Mouse (Mus musculus) embryonic facial prominence, embryonic 13.5 days (tissue): ENCODE results near the gene Mphosph10. TPM values are rescaled to one million over a fixed set of nuclear protein-coding genes. Genes with fewer than 3 reads are reported as not detected.

Source experiments
- ATAC-seq: fragments of 200-750 bp; cut with Nextera tagmentation; 2 replicates; pipeline ENCODE4 v1.8.0; 2017; ENCODE audit warnings: low read depth; ENCODE audit not compliant: insufficient number of reproducible peaks, insufficient read depth, low FRiP score, low TSS enrichment
- H3K27ac ChIP-seq: fragments of 300-500 bp; sonication (generic); 2 replicates; pipeline ENCODE4 v1.5.1; 2015; ENCODE audit warnings: moderate library complexity, mild to moderate bottlenecking, inconsistent platforms
- H3K27me3 ChIP-seq: fragments of 300-500 bp; sonication (generic); 2 replicates; pipeline ENCODE4 v1.6.1; 2015; ENCODE audit warnings: mild to moderate bottlenecking, inconsistent platforms
- H3K36me3 ChIP-seq: fragments of 300-500 bp; sonication (generic); 2 replicates; pipeline ENCODE4 v1.6.1; 2015; ENCODE audit warnings: mild to moderate bottlenecking, inconsistent platforms
- H3K4me1 ChIP-seq: fragments of 300-500 bp; sonication (generic); 2 replicates; pipeline ENCODE4 v1.6.1; 2015; ENCODE audit warnings: inconsistent platforms
- H3K4me2 ChIP-seq: fragments of 300-500 bp; sonication (generic); 2 replicates; pipeline ENCODE4 v1.6.1; 2015; ENCODE audit warnings: moderate library complexity, mild to moderate bottlenecking, inconsistent platforms
- H3K4me3 ChIP-seq: fragments of 300-500 bp; sonication (generic); 2 replicates; pipeline ENCODE4 v1.5.1; 2015; ENCODE audit warnings: mild to moderate bottlenecking, inconsistent platforms
- H3K9ac ChIP-seq: fragments of 300-500 bp; sonication (generic); 2 replicates; pipeline ENCODE4 v1.6.1; 2015; ENCODE audit warnings: mild to moderate bottlenecking, inconsistent platforms
- H3K9me3 ChIP-seq: fragments of 300-500 bp; sonication (generic); 2 replicates; pipeline ENCODE4 v1.6.1; 2016; ENCODE audit warnings: inconsistent platforms
- WGBS: fragments of 180-500 bp; shearing (Covaris S2); methylation state at CpG from one replicate; pipeline ENCODE4 v1.1.7; 2015; ENCODE audit warnings: mixed read lengths; 5-methylcytosine and 5-hydroxymethylcytosine counted together
- polyA plus RNA-seq: library from polyadenylated mRNA; unstranded; fragments of >200 nt; fragmentation: Nextera tagmentation; extraction: Ambion mirVana; gene quantifications from 2 replicates; pipeline ENCODE4 v1.2.1, GENCODE M21; 2015

Mphosph10 gene
- polyA plus RNA-seq, 1 experiment from 2014 or later: 48.6 TPM

GRCm38 (mm10) chr7:64349147-64349861 lies 42.8 kb downstream of the Mphosph10 start:
- 87% methylated on average over 15 of the region's 15 CpGs for WGBS
- H3K27me3 ChIP-seq: no peaks in the 10 kb centered on the region
- H3K4me2 ChIP-seq: no peak overlapping the region
- H3K4me1 ChIP-seq: no peaks in the 10 kb centered on the region
- H3K36me3 ChIP-seq: peaks cover 77% of the 10 kb centered on the region
- H3K4me3 ChIP-seq: no peak overlapping the region
- H3K27ac ChIP-seq: no peak overlapping the region
- no peak for ATAC-seq
- H3K9ac ChIP-seq: 0 out of 2 replicates have a peak overlapping the region, but pooled peaks have one; percentile 6
- no peaks in the 10 kb centered on the region for H3K9me3 ChIP-seq

- ATAC-seq: no peak
- H3K4me3 ChIP-seq: no peak overlapping the region
- no peak overlapping the region for H3K9ac ChIP-seq
- no peaks in the 10 kb centered on the region for H3K4me1 ChIP-seq
- H3K36me3 ChIP-seq: peaks cover 67% of the 10 kb centered on the region
- WGBS: 95% methylated on average over 1 of the region's 1 CpGs
- H3K9me3 ChIP-seq: no peaks in the 10 kb centered on the region
- no peaks in the 10 kb centered on the region for H3K27me3 ChIP-seq
- H3K27ac ChIP-seq: no peak overlapping the region
- H3K4me2 ChIP-seq: no peak overlapping the region
Measured at GRCm38 (mm10) chr7:64347813-64348212, 44.3 kb downstream of the Mphosph10 start.

GRCm38 (mm10) chr7:64332686-64333085 lies 59.4 kb downstream of the Mphosph10 start:
- no peak for ATAC-seq
- H3K27ac ChIP-seq: no peak overlapping the region
- 90% methylated on average over 1 of the region's 1 CpGs for WGBS
- H3K4me2 ChIP-seq: no peak overlapping the region
- no peak overlapping the region for H3K4me3 ChIP-seq
- H3K9me3 ChIP-seq: no peaks in the 10 kb centered on the region
- H3K4me1 ChIP-seq: no peaks in the 10 kb centered on the region
- H3K27me3 ChIP-seq: no peaks in the 10 kb centered on the region
- H3K36me3 ChIP-seq: peaks cover 57% of the 10 kb centered on the region
- no peak overlapping the region for H3K9ac ChIP-seq

- H3K27ac ChIP-seq: no peak overlapping the region
- no peaks in the 10 kb centered on the region for H3K4me1 ChIP-seq
- H3K4me3 ChIP-seq: no peak overlapping the region
- peaks cover 50% of the 10 kb centered on the region for H3K36me3 ChIP-seq
- no peak for ATAC-seq
- 91% methylated on average over 3 of the region's 3 CpGs for WGBS
- no peak overlapping the region for H3K9ac ChIP-seq
- no peak overlapping the region for H3K4me2 ChIP-seq
- no peaks in the 10 kb centered on the region for H3K27me3 ChIP-seq
- H3K9me3 ChIP-seq: no peaks in the 10 kb centered on the region
Measured at GRCm38 (mm10) chr7:64331309-64331708, 60.8 kb downstream of the Mphosph10 start.

GRCm38 (mm10) chr7:64327486-64327885 lies 64.6 kb downstream of the Mphosph10 start:
- Histone ChIP-seq H3K9me3 (no peaks in the 10 kb centered on the region), H3K9ac (no peak overlapping the region), H3K27me3 (no peaks in the 10 kb centered on the region), H3K4me1 (no peaks in the 10 kb centered on the region), H3K4me3 (no peak overlapping the region), H3K27ac (no peak overlapping the region), H3K36me3 (peaks cover 39% of the 10 kb centered on the region), H3K4me2 (no peak overlapping the region)
- ATAC-seq: no peak
- 83% methylated on average over 4 of the region's 4 CpGs for WGBS

- H3K4me3 ChIP-seq: no peak overlapping the region
- peaks cover 45% of the 10 kb centered on the region for H3K36me3 ChIP-seq
- no peak overlapping the region for H3K27ac ChIP-seq
- H3K9ac ChIP-seq: no peak overlapping the region
- H3K4me1 ChIP-seq: no peaks in the 10 kb centered on the region
- no peaks in the 10 kb centered on the region for H3K27me3 ChIP-seq
- peak; percentile 69; the same call in 1 of the 2 replicates for ATAC-seq
- 17% methylated on average over 1 of the region's 1 CpGs for WGBS
- no peak overlapping the region for H3K4me2 ChIP-seq
- no peaks in the 10 kb centered on the region for H3K9me3 ChIP-seq
Measured at GRCm38 (mm10) chr7:64326892-64327291, 65.2 kb downstream of the Mphosph10 start.

Other genes with a start within 250 kb of the Mphosph10 start
- 1.5 and 1.6 TPM in 2 replicates for gene Trpm1, start 238.4 kb downstream of the Mphosph10 start, polyA plus RNA-seq
- gene Mtmr10, start 104.6 kb downstream of the Mphosph10 start, polyA plus RNA-seq: 13.6 and 14.5 TPM in 2 replicates
- 12.4 and 12.5 TPM in 2 replicates for gene Fan1, start 18.2 kb downstream of the Mphosph10 start, polyA plus RNA-seq
- 55.7 and 58.3 TPM in 2 replicates for gene Mcee, start 339 bp upstream of the Mphosph10 start, polyA plus RNA-seq
- gene Apba2, start 109.4 kb upstream of the Mphosph10 start, polyA plus RNA-seq: 10.8 and 11.4 TPM in 2 replicates